Mouse (Mus musculus) lung, postnatal 0 days (tissue): ENCODE data around the gene Ift46. TPM values are rescaled to one million over a fixed set of nuclear protein-coding genes. Genes with fewer than 3 reads are reported as not detected.
A peak's percentile ranks its signal among the peaks of the same experiment; 100 is the strongest.
"Not testable (repeated sequence)": the region's sequence is repeated elsewhere in the genome, so short reads cannot be mapped to it uniquely, and the experiment has no call there.

Source experiments
- ATAC-seq: fragments of 200-750 bp; cut with Nextera tagmentation; 2 replicates; pipeline ENCODE4 v1.8.0; 2017; ENCODE audit warnings: moderate library complexity
- DNase-seq: peaks from one replicate; pipeline ENCODE4 v3.0.0-alpha.2; 2016; ENCODE audit warnings: low spot score
- H3K27ac ChIP-seq: fragments of 300-500 bp; sonication (generic); 2 replicates; pipeline ENCODE4 v1.5.1; 2014; ENCODE audit warnings: antibody characterized with exemption, mild to moderate bottlenecking, low read length, mixed read lengths
- H3K27me3 ChIP-seq: fragments of 300-500 bp; sonication (generic); replicated peaks from 2 replicates; pipeline ENCODE4 v1.6.1; 2014; ENCODE audit warnings: low read length, mixed read lengths; ENCODE audit not compliant: insufficient read depth
- H3K36me3 ChIP-seq: fragments of 300-500 bp; sonication (generic); 2 replicates; pipeline ENCODE4 v1.6.1; 2014; ENCODE audit warnings: low read length, mixed read lengths; ENCODE audit not compliant: insufficient read depth
- H3K4me1 ChIP-seq: fragments of 300-500 bp; sonication (generic); 2 replicates; pipeline ENCODE4 v1.6.1; 2014; ENCODE audit warnings: antibody characterized with exemption, low read depth, low read length, mixed read lengths; ENCODE audit not compliant: insufficient read depth
- H3K4me2 ChIP-seq: fragments of 300-500 bp; sonication (generic); replicated peaks from 2 replicates; pipeline ENCODE4 v1.6.1; 2014; ENCODE audit warnings: low read depth, mild to moderate bottlenecking, low read length, moderate library complexity, mixed read lengths
- H3K4me3 ChIP-seq: fragments of 300-500 bp; sonication (generic); 2 replicates; pipeline ENCODE4 v1.5.1; 2014; ENCODE audit warnings: low read depth, low read length
- H3K9ac ChIP-seq: fragments of 300-500 bp; sonication (generic); replicated peaks from 2 replicates; pipeline ENCODE4 v1.6.1; 2014; ENCODE audit warnings: low read depth, mild to moderate bottlenecking
- H3K9me3 ChIP-seq: fragments of 300-500 bp; sonication (generic); 2 replicates; pipeline ENCODE4 v1.6.1; 2016; ENCODE audit warnings: low read length, mixed read lengths
- CTCF ChIP-seq: IDR thresholded peaks from 2 replicates; pipeline ENCODE4 v1.5.1; 2016; ENCODE audit warnings: antibody characterized with exemption, mild to moderate bottlenecking
- EP300 ChIP-seq: IDR thresholded peaks from 2 replicates; pipeline ENCODE4 v1.6.1; 2016; ENCODE audit warnings: antibody characterized with exemption, mild to moderate bottlenecking, control low read depth
- WGBS: fragments of 180-500 bp; shearing (Covaris S2); extraction: QIAGEN DNeasy Blood & Tissue Kit; methylation state at CpG from one replicate; pipeline ENCODE4 v1.1.7; 2014; 5-methylcytosine and 5-hydroxymethylcytosine counted together
- polyA plus RNA-seq: library from polyadenylated mRNA; unstranded; fragments of >200 nt; fragmentation: Nextera tagmentation; extraction: Ambion mirVana; gene quantifications from 2 replicates; pipeline ENCODE4 v1.2.1, GENCODE M21; 2015

Gene Ift46
- polyA plus RNA-seq, 1 experiment from 2014 or later: 91.7 TPM

GRCm38 (mm10) chr9:44746666-44747065 lies 21.0 kb upstream of the Ift46 start:
- peaks cover 42% of the 10 kb centered on the region for H3K36me3 ChIP-seq
- WGBS: 90% methylated on average over 3 of the region's 3 CpGs

DNA sequence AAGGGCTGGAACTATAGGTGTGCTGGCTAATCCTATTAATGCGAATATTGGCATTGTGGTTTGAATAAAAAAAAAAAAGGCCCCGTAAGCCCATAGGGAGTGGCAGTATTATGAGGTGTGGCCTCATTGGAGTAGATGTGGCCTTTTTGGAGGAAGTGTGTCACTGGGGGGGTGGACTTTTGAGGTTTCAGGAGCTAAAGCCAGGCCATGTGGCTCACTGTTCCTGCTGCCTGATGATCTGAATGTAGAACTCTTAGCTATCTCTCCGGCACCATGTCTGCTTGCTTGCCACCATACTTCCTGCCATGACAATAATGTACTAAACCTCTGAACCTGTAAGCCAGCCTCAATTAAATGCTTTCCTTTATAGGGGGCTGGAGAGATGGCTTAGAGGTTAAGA lies 20.4 kb upstream of the Ift46 start:
- WGBS: 95% methylated on average over 3 of the region's 3 CpGs
- no peak for TF ChIP-seq CTCF
- no peak for TF ChIP-seq EP300
- Histone ChIP-seq H3K36me3 (peaks cover 46% of the 10 kb centered on the region), H3K27me3 (no peaks in the 10 kb centered on the region), H3K9me3 (no peaks in the 10 kb centered on the region), H3K27ac (no peak overlapping the region), H3K9ac (no peak overlapping the region), H3K4me1 (no peaks in the 10 kb centered on the region), H3K4me3 (no peak overlapping the region), H3K4me2 (no peak overlapping the region)
- DNase-seq: no peak
- no peak for ATAC-seq

More at GRCm38 (mm10) chr9:44746666-44747065, 21.0 kb upstream of the Ift46 start:
- no peak for DNase-seq
- Histone ChIP-seq H3K27me3 (no peaks in the 10 kb centered on the region), H3K9ac (no peak overlapping the region), H3K4me2 (no peak overlapping the region), H3K4me3 (no peak overlapping the region), H3K4me1 (no peaks in the 10 kb centered on the region), H3K9me3 (no peaks in the 10 kb centered on the region), H3K27ac (no peak overlapping the region)
- TF ChIP-seq CTCF: no peak
- no peak for TF ChIP-seq EP300
- ATAC-seq: no peak

DNA sequence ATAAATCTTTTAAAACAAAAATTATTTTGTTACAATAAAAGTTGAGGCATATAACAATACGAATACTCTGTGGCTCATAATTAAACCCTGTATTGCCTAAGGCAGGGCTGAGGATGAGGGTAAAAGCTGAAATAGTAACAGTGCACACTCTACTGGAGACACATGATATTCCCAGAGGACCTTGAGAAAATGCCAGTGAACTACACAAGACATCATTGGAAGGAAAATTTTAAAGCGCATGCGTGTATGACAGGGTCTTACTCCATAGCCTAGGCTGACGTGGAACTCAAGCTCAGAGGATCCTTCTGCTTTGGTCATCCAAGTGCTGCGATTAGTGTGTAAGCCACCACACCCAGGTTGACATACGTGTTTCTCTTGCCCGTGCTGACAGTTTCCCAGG lies 19.2 kb upstream of the Ift46 start:
- no peak for TF ChIP-seq EP300
- TF ChIP-seq CTCF: peak; percentile 39

DNA sequence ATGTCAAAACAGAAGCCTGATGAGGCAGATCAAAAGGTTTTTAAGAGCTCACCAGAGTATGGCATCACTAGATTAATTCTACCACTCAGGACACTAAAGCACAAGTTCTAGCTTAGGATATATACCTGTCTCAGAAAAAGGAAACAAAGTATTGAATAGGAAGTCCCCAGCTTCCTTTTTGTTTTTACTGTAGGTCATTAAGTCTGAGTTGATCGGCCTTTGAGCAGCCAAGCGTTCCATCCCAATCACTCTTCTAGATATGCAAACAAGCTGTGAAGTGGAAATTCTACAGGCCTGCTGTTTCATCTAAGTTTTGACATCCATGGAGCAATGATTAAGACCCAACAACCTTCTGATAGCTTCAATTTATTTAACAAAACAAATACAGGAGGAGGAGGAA lies 6.8 kb upstream of the Ift46 start:
- Histone ChIP-seq H3K9ac (no peak overlapping the region), H3K4me2 (no peak overlapping the region), H3K36me3 (0 out of 2 replicates have a peak, but pooled peaks cover 6% of the 10 kb centered on the region), H3K9me3 (no peaks in the 10 kb centered on the region), H3K4me3 (no peak overlapping the region), H3K4me1 (peaks cover 2% of the 10 kb centered on the region; the same call in 1 of the 2 replicates), H3K27ac (no peak overlapping the region), H3K27me3 (no peaks in the 10 kb centered on the region)
- WGBS: 43% methylated on average over 2 of the region's 2 CpGs
- ATAC-seq (no peak), DNase-seq (no peak)
- TF ChIP-seq EP300 (no peak), CTCF (no peak)

More for the DNA sequence above, 19.2 kb upstream of the Ift46 start:
- DNase-seq (no peak), ATAC-seq (no peak)
- Histone ChIP-seq H3K27ac (no peak overlapping the region), H3K4me2 (no peak overlapping the region), H3K9ac (no peak overlapping the region), H3K9me3 (no peaks in the 10 kb centered on the region), H3K27me3 (no peaks in the 10 kb centered on the region), H3K36me3 (peaks cover 54% of the 10 kb centered on the region), H3K4me3 (no peak overlapping the region), H3K4me1 (no peaks in the 10 kb centered on the region)
- 93% methylated on average over 7 of the region's 7 CpGs for WGBS

- peak overlapping the region; percentile 99; the same call in 1 of the 2 replicates for H3K4me3 ChIP-seq
- 0 out of 2 replicates have a peak overlapping the region, but pooled peaks have one; percentile 32 for H3K27ac ChIP-seq
- not testable (repeated sequence) for DNase-seq
These were observed 304 bp downstream of the Ift46 start for GRCm38 (mm10) chr9:44768029-44768394.

GRCm38 (mm10) chr9:44771376-44771775 lies 3.7 kb downstream of the Ift46 start:
- TF ChIP-seq CTCF (peak; percentile 19; the same call in 1 of the 2 replicates), EP300 (no peak)

More at GRCm38 (mm10) chr9:44768029-44768394, 304 bp downstream of the Ift46 start:
- not testable (repeated sequence) for H3K36me3 ChIP-seq, H3K9me3 ChIP-seq, H3K9ac ChIP-seq, H3K4me1 ChIP-seq, H3K27me3 ChIP-seq, ATAC-seq
- peak overlapping the region; percentile 76; the same call in 1 of the 2 replicates for H3K4me2 ChIP-seq
- 39% methylated on average over 7 of the region's 9 CpGs for WGBS

DNA sequence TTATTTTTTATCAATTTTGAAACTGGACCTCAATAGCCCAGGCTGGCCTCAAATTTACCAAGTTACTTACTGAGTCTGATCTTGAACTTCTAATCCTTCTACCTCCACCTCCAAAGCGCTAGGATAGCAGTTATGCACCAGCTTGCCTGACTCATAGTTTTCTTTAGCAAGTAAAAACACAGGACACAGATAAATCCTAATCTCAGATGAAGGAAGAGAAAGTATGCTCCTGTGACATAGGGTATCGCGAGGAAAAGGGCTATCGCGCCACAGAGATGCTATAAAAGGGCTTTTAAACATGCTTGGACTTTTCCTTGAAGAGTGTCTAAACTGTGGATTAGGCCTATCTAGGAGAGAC lies 4.7 kb downstream of the Ift46 start:
- no peaks in the 10 kb centered on the region for H3K36me3 ChIP-seq
- ATAC-seq (no peak), DNase-seq (no peak)
- H3K27ac ChIP-seq: peak overlapping the region; percentile 45; the same call in 1 of the 2 replicates
- no peak overlapping the region for H3K4me3 ChIP-seq
- H3K27me3 ChIP-seq: no peaks in the 10 kb centered on the region
- H3K9me3 ChIP-seq: no peaks in the 10 kb centered on the region
- no peak overlapping the region for H3K9ac ChIP-seq
- no peak overlapping the region for H3K4me2 ChIP-seq
- TF ChIP-seq CTCF: no peak
- no peak for TF ChIP-seq EP300
- WGBS: 19% methylated on average over 5 of the region's 5 CpGs
- peaks cover 5% of the 10 kb centered on the region; the same call in 1 of the 2 replicates for H3K4me1 ChIP-seq

More at GRCm38 (mm10) chr9:44771376-44771775, 3.7 kb downstream of the Ift46 start:
- H3K4me2 ChIP-seq: no peak overlapping the region
- H3K27ac ChIP-seq: no peak overlapping the region
- ATAC-seq: no peak
- no peaks in the 10 kb centered on the region for H3K27me3 ChIP-seq
- no peak overlapping the region for H3K9ac ChIP-seq
- H3K4me3 ChIP-seq: no peak overlapping the region
- H3K4me1 ChIP-seq: peaks cover 5% of the 10 kb centered on the region; the same call in 1 of the 2 replicates
- WGBS: 90% methylated on average over 5 of the region's 5 CpGs
- H3K36me3 ChIP-seq: no peaks in the 10 kb centered on the region
- H3K9me3 ChIP-seq: no peaks in the 10 kb centered on the region
- no peak for DNase-seq
